Mouse (Mus musculus) frontal cortex, postnatal 25 days (tissue): ENCODE results near the gene Nudt22.
A peak's percentile ranks its signal among the peaks of the same experiment; 100 is the strongest.

Experiments used
- DNase-seq, 2 experiments: peaks; one replicate each; pipeline ENCODE4 v3.0.0; 2022; ENCODE audit warnings: low spot score in 2 of 2

Gene Nudt22

GRCm38 (mm10) chr19:6996006-6996405 is at the start of gene Nudt22, which contains the start of gene Trpt1:
Nudt22 (minus strand) TSS chr19:6996117.
Trpt1 (plus strand) TSS chr19:6996131.
- DNase-seq, result peak; percentile 62 to 65

DNA sequence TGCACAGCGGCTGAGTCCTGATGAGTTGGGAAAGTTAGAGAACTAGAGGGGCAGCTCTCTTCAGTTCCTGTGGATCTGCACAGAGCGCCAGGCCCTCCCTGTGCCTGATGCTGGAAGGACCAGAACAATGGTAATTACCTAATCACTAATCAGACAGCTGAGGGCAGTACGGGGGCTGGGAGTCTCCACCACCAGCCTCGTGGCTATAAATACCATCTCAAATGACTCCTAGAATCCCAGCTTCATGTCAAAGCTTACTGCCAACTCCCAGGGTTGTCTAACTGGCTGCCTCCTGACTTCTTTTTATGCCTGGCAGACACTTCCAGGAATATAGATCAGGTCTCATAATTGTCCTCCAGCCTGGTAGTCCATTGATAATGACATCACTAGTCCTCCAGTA is 48.8 kb upstream of the Nudt22 start:
- DNase-seq, result no peak

DNA sequence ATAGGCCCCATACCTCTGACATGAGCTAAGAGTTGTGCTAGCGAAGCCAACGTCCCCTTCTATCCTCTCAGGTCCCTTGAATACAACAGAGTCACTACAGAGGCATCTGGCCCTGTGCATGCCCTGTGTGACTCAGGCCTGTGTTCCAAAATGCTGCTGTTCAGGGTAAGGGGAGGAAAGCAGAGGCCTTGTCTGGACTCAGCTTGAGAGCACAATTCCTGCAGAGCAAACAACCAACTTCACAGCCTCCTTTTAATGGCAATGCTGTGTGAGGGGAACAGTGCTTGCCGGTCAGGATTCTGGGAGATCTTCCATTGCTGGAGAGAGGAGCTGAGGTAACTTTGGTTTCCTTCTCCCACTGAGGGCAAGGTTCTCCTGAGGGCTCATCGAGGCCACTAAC is 48.4 kb upstream of the Nudt22 start:
- DNase-seq, result no peak

- no peak for DNase-seq
Measured at GRCm38 (mm10) chr19:7041171-7041570, 45.3 kb upstream of the Nudt22 start.

GRCm38 (mm10) chr19:7040637-7041130 is 44.8 kb upstream of the Nudt22 start:
- DNase-seq, result no peak

DNA sequence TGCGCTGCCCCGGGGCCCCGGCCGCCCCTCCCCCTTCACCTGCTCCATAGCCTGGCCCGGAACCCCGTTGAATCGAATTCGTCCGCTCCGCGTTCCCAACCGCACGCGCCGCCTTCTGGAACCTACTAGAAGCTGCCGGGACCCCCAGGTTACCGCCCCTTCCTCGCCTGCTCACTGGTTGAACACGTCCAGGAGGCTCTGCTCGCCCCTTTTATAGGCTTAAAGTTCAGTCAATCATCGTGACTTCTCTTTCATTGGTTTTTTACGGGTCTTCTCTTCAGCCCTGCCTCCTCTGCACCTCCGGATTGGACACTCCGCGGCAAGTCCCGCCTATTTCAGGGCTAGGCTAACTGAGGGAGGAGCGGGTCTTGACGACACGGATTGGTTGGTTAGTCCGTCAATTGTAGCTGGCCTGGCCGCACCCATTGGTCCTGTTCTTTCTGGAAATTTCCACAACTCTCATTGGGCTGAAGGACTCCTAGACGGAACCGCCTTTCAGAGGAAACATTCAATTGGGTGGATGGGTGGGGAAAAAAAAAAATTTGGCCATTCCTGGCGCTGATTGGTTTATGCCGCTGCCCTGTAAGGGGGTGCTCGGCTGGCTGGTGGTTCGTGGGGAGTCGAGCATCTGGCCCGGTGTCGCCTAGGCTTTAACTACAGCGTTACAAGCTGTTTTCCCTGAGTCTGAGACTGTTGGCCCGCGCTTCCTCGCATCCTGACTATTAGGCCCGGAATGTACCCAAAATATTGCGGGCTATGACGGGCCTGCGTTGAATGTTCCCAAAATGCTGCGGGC is 44.1 kb upstream of the Nudt22 start, which contains the start of gene Stip1:
Gene Stip1, minus strand, starts transcription at position 127 of the 796 bp plus-strand sequence.
- peak; percentile 96 to 98 for DNase-seq

- DNase-seq, result peak; percentile 35 to 45
Measured at GRCm38 (mm10) chr19:7039088-7039720, 43.3 kb upstream of the Nudt22 start.

GRCm38 (mm10) chr19:7034006-7034405 is 38.1 kb upstream of the Nudt22 start:
- no peak for DNase-seq

DNA sequence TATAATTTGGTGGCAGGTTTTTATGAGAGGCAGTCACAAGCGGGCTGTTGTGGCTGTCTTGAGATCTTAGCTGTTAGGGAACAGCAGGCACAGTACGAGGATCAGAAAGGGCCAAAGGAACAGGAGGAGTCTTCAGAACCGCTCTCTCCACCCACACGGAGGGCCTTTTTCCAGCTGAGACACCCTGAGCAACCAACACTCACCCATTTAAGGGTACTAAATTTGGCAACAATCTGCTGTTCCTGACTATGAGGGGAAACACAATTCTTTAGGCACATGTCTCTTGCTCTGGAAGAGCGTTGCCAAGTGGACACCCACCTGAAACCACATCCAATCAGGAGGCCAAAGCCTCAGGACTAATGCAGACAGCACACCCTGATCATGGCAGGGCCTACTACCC is 33.6 kb upstream of the Nudt22 start:
- peak; percentile 23 to 46 for DNase-seq

DNA sequence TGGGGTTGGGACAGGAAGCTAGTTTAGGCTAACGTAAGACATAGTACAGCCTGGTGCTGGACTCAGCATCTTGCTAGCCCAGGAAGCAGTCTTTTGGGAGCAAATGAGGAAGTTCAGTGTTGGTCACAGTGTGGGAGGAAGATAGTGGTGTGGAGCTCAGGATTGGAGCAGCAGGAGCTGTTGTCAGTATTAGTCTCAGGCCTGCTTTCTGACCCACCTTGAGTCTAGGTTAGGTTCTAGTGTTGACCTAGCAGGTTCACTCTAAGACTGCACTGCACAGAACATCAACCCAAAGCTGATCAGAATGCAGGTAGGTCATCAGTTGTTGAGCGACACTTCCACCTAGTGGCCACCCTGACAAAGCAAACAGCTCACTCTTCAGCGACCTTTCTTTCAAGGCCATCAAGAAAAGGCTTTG is 24.3 kb upstream of the Nudt22 start:
- no peak for DNase-seq

DNA sequence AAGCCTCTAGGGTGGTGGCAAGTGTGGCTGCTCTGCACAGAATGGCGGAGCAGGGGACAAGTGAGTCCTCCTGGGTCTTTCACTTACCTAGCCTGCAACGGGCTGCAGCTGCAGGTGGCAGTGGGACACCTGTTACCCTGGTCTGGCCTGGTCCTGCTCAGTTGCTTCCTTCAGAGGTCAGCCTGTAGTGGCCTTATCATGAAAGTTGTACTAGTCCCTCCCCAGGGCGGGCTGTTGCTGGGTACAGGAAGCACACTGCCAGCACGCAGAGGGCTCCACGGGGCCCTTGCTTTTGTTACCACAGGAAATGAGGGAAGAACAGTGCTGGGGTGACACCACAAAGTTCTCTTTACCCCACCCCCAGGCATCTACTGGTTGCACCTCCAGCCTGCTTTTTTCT is 23.3 kb upstream of the Nudt22 start, which contains the start of gene Fermt3:
Gene Fermt3, minus strand, starts transcription at position 279 of the 400 bp plus-strand sequence.
- DNase-seq, result no peak

DNA sequence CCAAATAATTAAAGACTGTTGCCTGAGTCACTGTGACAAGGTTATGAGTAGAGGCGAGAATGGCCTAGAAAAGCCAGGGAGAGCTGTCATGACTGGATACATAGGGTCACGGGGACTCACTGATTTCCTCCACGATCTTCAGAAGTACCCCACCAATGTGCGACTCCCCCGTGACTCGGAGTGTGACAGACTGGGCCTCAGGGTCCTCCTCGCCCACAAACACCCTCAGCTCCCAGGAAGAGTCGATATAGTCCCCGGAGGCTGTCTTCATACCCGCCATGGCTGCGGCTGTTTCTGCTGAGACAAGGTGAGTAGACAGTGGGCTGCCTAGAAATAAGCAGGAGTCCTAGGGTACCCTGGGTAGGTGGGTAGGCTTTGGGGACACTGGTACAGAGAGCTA is 22.6 kb upstream of the Nudt22 start:
- DNase-seq, result no peak

DNA sequence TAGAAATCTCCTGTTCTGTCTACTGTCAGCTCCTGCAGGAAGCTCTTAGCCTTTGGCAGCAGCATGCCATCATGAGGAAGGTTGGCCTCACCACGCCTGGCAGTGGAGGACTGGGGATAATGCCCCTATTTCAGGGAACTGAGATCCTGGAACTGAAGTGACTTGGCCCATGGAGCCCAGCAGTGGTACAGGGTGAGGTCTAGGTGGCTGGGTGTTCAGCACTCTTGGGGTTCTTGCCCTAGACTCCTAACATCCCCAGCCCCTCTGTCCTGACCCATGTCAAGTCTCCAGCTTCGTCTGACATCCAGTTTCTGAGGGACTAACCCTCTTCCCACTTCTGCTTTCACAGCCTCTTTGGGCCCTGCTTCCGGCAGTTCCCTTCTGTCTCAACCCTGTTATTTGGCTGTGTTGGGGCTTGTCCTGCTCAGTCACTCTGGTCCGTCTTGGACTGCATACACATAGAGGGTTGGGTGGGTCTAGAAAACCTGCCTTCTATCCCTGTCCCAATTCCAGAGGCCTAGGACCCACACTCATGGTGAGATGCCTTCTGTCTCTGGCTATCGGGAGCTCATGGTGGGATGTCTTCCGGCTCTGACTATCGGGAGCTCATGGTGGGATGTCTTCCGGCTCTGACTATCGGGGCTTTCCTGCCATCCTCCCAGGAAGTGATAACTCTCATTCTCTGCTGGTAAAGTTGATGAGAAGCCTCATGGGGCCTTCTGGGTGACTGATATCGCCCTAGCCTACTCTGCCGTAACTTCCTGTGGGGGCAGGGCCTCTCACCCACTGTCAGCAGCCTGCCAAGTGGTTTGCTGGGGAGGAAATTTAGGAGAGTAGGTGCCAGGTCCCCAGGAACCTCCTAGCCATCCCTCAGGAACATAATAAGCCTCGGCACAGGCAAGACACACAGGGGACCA is 21.9 kb upstream of the Nudt22 start:
- no peak for DNase-seq

GRCm38 (mm10) chr19:7014481-7015135 is 18.7 kb upstream of the Nudt22 start:
- no peak for DNase-seq

GRCm38 (mm10) chr19:7013984-7014383 is 18.1 kb upstream of the Nudt22 start:
- DNase-seq, result no peak

- no peak for DNase-seq
Measured at GRCm38 (mm10) chr19:7012426-7012825, 16.5 kb upstream of the Nudt22 start.

DNA sequence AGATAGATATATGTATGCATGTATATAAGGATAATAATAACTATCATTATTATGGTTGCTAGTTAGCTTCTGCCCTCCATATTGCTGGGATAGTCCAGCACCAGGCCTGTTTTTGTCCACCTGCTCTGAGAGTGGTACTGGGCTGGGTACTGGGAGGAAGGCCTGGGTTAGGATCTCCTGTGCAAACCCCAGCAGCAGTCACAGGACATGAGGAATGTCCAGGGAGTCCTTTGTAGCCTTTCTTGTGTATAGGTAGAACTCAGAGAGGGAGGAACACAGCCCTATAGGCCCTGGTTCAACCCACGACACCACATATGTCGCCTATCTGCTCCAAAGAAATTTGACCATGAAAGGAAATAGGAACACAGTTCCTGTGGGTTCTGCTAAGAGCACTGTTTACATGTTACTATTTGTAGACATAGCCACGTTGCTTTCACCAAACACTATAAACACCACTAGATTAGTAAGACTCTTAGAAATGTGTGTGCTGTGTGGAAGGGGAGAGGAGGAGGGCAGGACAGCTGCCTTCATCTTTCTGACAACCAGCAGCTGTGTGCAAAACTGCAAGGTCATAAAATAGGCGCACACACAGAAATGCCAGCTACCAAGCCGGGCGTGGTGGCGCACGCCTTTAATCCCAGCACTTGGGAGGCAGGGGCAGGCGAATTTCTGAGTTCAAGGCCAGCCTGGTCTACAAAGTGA is 11.1 kb upstream of the Nudt22 start:
- no peak for DNase-seq

DNA sequence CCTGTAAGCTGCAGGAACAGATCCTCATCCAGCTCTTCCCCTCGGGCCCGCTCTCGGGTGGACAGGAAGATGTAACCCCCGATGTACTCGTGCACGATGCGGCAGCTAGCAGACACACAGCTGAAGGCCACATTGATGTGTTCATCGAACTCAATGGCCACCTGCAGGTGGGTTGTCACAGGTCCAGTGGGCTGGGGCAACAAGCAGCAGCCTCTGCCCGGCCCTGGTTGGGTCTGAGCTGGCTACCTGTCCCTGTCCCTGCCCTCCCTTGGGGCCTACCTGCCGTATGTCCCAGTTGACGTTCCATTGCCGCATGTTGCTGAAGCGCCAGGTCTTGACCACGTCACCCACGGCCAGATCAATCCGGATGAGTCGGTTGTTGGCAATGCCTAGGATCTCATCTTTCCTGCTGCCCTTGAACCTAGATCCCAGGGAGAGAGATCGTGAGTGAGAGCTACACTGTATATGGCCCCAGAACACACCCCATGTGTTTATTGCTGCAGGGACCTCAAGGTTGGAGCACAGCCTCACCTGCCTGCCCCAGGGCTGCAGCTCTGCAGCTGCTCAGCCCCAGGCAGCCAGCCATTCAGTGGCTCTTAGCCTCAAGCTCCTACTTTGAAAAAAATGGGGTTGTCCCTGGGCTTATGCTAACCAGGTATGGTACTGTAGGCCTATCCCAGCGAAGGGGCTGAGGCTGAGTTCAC is 3.6 kb upstream of the Nudt22 start:
- no peak for DNase-seq

DNA sequence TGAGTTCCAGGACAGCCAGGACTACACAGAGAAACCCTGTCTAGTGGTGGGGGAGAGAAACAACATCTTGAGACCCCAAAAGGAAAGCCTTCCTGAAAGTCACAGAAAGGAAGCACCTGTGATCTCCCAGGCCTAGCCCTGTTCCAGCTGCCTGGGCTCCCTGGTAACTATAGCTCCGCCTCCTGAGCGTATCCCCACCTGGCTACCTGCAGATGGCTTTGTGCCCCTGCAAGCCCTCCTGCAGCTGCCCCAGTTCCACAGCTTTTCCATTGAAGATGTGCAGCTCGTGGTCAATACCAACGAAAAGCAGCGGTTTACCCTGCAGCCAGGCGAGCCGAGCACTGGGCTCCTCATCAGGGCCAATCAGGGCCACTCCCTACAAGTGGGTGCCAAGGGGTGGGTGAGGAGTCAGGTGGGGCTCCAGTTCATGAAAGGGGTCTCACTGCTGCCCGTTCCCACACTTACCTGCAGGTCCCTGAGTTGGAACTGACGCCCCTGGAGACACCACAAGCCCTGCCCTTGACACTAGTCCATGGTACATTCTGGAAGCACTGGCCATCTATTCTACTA is 1.9 kb upstream of the Nudt22 start:
- no peak for DNase-seq
